In the genomic region with DNA sequence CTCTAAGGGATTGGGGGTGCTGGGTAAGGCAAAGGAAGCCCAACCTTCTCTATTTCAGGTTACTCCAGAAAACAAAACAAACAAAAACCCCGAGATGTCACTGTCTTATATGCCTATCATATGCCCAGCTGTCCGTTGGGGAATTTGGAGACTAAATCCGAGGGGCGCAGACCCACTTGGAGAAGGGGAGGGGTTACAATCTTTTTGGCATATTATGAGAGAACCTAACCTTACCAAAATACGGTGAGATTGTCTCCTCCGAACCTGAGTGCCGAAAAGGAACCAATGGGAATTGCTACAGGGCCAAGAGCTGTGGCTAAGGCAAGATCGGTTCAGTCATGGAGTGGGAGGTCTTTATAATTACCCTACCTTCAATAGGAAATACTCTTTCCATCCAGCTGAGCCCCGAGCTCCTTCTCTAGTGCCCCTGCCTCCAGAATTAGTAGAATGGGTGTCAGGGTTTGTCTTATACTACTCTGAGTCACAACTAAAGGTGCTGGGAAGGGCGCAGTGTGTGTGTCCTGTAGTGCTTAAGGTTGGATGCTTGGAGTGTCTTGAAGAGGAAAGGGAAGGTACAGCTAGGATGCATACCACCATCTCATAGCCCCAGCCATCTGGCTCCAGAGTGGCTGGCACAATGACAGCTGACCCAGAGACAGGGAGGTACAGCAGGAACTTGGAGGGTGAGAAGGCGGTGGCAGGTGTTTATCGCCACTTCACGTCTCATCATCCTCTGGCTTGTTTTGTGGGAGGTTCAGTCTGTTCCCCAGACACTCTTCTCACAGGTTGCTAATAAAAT, we compare ENCODE assay signal across 8 mouse cellular contexts. TPM values are rescaled to one million over a fixed set of nuclear protein-coding genes. Genes with fewer than 3 reads are reported as not detected.
A peak's percentile ranks its signal among the peaks of the same experiment; 100 is the strongest.
DNase-seq lines count a peak whose midpoint lies in the region; ATAC-seq and TF ChIP-seq lines count a peak whose summit lies in the region.

No protein-coding gene starts in this region.

- peak; percentile 70 for DNase-seq in A20 (ENCODE audit: low read depth, low spot score)
- DNase-seq in hindbrain, embryonic 10.5 days (ENCODE audit: low spot score), result no peak
- peak; percentile 77 for DNase-seq in liver
- peak; percentile 46 for DNase-seq in thymus, postnatal 14 days
- DNase-seq in urinary bladder, postnatal 10 days (ENCODE audit: low spot score), result no peak

- no peak for TF ChIP-seq CTCF in E14TG2a.4 (conservative IDR thresholded peaks at IDR 0.05; ENCODE audit: low read length)
- TF ChIP-seq CTCF in cortical plate, adult 2 months (IDR thresholded peaks at IDR 0.05; ENCODE audit: extremely low read depth, insufficient read depth, low read length), result no peak

- ATAC-seq in monocyte, adult 5-6 weeks (replicated peaks; ENCODE audit: insufficient number of reproducible peaks, low FRiP score, low TSS enrichment, poor library complexity, severe bottlenecking), result 0 out of 2 replicates have a peak, but pooled peaks have one; percentile 2

- H3K9me3 ChIP-seq in E14TG2a.4 (ENCODE audit: low read length), result no peaks in the 10 kb centered on the region
- no peaks in the 10 kb centered on the region for H3K9me3 ChIP-seq in hindbrain, embryonic 10.5 days

- peaks cover 19% of the 10 kb centered on the region for H3K36me3 ChIP-seq in E14TG2a.4 (ENCODE audit: insufficient read depth, low read length)
- peaks cover 23% of the 10 kb centered on the region for H3K36me3 ChIP-seq in hindbrain, embryonic 10.5 days

- H3K27me3 ChIP-seq in E14TG2a.4 (ENCODE audit: insufficient read depth, low read length), result no peaks in the 10 kb centered on the region
- H3K27me3 ChIP-seq in hindbrain, embryonic 10.5 days (ENCODE audit: insufficient read depth, poor library complexity, severe bottlenecking), result no peaks in the 10 kb centered on the region

- H3K4me3 ChIP-seq in E14TG2a.4 (replicated peaks; ENCODE audit: low read length), result peak overlapping the region; percentile 98
- H3K4me3 ChIP-seq in cortical plate, adult 2 months (ENCODE audit: insufficient read depth, low read length), result peak overlapping the region; percentile 72
- peak overlapping the region; percentile 81 for H3K4me3 ChIP-seq in hindbrain, embryonic 10.5 days

- peaks cover 65% of the 10 kb centered on the region for H3K4me1 ChIP-seq in E14TG2a.4 (replicated peaks; ENCODE audit: low read depth, low read length)
- H3K4me1 ChIP-seq in cortical plate, adult 2 months (ENCODE audit: control insufficient read depth, insufficient read depth, low read length), result peaks cover 11% of the 10 kb centered on the region
- peaks cover 79% of the 10 kb centered on the region for H3K4me1 ChIP-seq in hindbrain, embryonic 10.5 days (replicated peaks)

- peak overlapping the region; percentile 94 for H3K27ac ChIP-seq in cortical plate, adult 2 months (ENCODE audit: insufficient read depth, low read length)
- H3K27ac ChIP-seq in hindbrain, embryonic 10.5 days, result peak overlapping the region; percentile 93

- WGBS in hindbrain, embryonic 10.5 days, result 25% methylated on average over 13 of the region's 13 CpGs

- TF ChIP-seq POLR2A in cortical plate, adult 2 months (IDR thresholded peaks at IDR 0.05; ENCODE audit: extremely low read depth, insufficient read depth, low read length), result no peak

RNA-seq across cellular contexts. Expression of a gene that starts 2.3 kb away (rescaled TPM):
- 30.2 and 32.1 TPM in 2 replicates for polyA plus RNA-seq in cortical plate, adult 2 months (2012; rRNA removed)
- 16.2 and 17.0 TPM in 2 replicates for polyA plus RNA-seq in hindbrain, embryonic 10.5 days (2016; fragmentation: Nextera tagmentation; extraction: Ambion mirVana)
- total RNA-seq in monocyte, adult 5-6 weeks (2017), result 36.8 to 80.0 TPM (median 45.1 TPM) in 3 replicates

RNA-seq across cellular contexts. Expression of a gene that starts 10.6 kb away (rescaled TPM):
- 1,438 and 1,451 TPM in 2 replicates for polyA plus RNA-seq in cortical plate, adult 2 months (2012; rRNA removed)
- polyA plus RNA-seq in hindbrain, embryonic 10.5 days (2016; fragmentation: Nextera tagmentation; extraction: Ambion mirVana), result 2,236 and 2,265 TPM in 2 replicates
- total RNA-seq in monocyte, adult 5-6 weeks (2017), result 601 to 762 TPM (median 711 TPM) in 3 replicates

RNA-seq across cellular contexts. Expression of a gene that starts 34.9 kb away (rescaled TPM):
- polyA plus RNA-seq in cortical plate, adult 2 months (2012; rRNA removed), result 66.9 and 67.7 TPM in 2 replicates
- 544 and 661 TPM in 2 replicates for polyA plus RNA-seq in hindbrain, embryonic 10.5 days (2016; fragmentation: Nextera tagmentation; extraction: Ambion mirVana)
- total RNA-seq in monocyte, adult 5-6 weeks (2017), result 122 to 160 TPM (median 144 TPM) in 3 replicates

RNA-seq across cellular contexts. Expression of a gene that starts 58.3 kb away (rescaled TPM):
- 175 and 177 TPM in 2 replicates for polyA plus RNA-seq in cortical plate, adult 2 months (2012; rRNA removed)
- polyA plus RNA-seq in hindbrain, embryonic 10.5 days (2016; fragmentation: Nextera tagmentation; extraction: Ambion mirVana), result 790 and 883 TPM in 2 replicates
- 950 to 1,122 TPM (median 1,063 TPM) in 3 replicates for total RNA-seq in monocyte, adult 5-6 weeks (2017)

Comparison
In these comparisons a context has a peak if more than half of its experiments do, and no peak if none do; other contexts are left out.
1. DNase-seq: peak in A20 (single experiment), liver (single experiment) and thymus, postnatal 14 days (single experiment); none in hindbrain, embryonic 10.5 days (single experiment) and urinary bladder, postnatal 10 days (single experiment).
2. Peak in every context shown above with its lines, with median percentiles within 50 percentile points of each other: H3K4me3 ChIP-seq.